Mouse (Mus musculus) c-Kit-negative CD71-positive TER-119-positive erythroid progenitor cells, embryonic 14.5 days (primary cell): ENCODE results near the gene Ankfn1.

Experiments
- DNase-seq: peaks from one replicate; pipeline ENCODE4 v3.0.0-alpha.2; 2013; ENCODE audit warnings: low read depth, low spot score

The Ankfn1 gene

GRCm38 (mm10) chr11:89370373-89370772 lies 407.1 kb downstream of the Ankfn1 start:
- DNase-seq = no peak

GRCm38 (mm10) chr11:89363981-89364380 lies 413.5 kb downstream of the Ankfn1 start:
- DNase-seq = no peak

GRCm38 (mm10) chr11:89360895-89361294 lies 416.6 kb downstream of the Ankfn1 start:
- no peak for DNase-seq

- DNase-seq = no peak
These were observed 418.9 kb downstream of the Ankfn1 start for GRCm38 (mm10) chr11:89358546-89358945.

- no peak for DNase-seq
These were observed 421.0 kb downstream of the Ankfn1 start for GRCm38 (mm10) chr11:89356479-89356878.

GRCm38 (mm10) chr11:89356018-89356417 lies 421.4 kb downstream of the Ankfn1 start:
- DNase-seq = no peak

- DNase-seq = no peak
These were observed 437.2 kb downstream of the Ankfn1 start for GRCm38 (mm10) chr11:89340238-89340637.
